Mouse (Mus musculus) heart, embryonic 16.5 days (tissue): ENCODE data around the gene D5Ertd579e. TPM values are rescaled to one million over a fixed set of nuclear protein-coding genes. Genes with fewer than 3 reads are reported as not detected.

ENCODE experiments used
- ATAC-seq: fragments of 200-750 bp; cut with Nextera tagmentation; replicated peaks from 2 replicates; pipeline ENCODE4 v1.8.0; 2017; ENCODE audit warnings: moderate number of reproducible peaks; ENCODE audit not compliant: insufficient read depth, low FRiP score; ENCODE audit errors: extremely low read depth
- H3K27ac ChIP-seq: fragments of 300-500 bp; sonication (generic); 2 replicates; pipeline ENCODE4 v1.5.1; 2014; ENCODE audit warnings: mild to moderate bottlenecking, low read length, control low read depth, moderate library complexity
- H3K27me3 ChIP-seq: fragments of 300-500 bp; sonication (generic); 2 replicates; pipeline ENCODE4 v1.6.1; 2014; ENCODE audit warnings: low read length, mixed read lengths; ENCODE audit not compliant: control insufficient read depth, insufficient read depth
- H3K36me3 ChIP-seq: fragments of 300-500 bp; sonication (generic); 2 replicates; pipeline ENCODE4 v1.6.1; 2014; ENCODE audit not compliant: control insufficient read depth, insufficient read depth
- H3K4me1 ChIP-seq: fragments of 300-500 bp; sonication (generic); 2 replicates; pipeline ENCODE4 v1.6.1; 2014; ENCODE audit warnings: low read length, mixed read lengths; ENCODE audit not compliant: control insufficient read depth, insufficient read depth
- H3K4me2 ChIP-seq: fragments of 300-500 bp; sonication (generic); 2 replicates; pipeline ENCODE4 v1.6.1; 2014; ENCODE audit warnings: low read depth, mild to moderate bottlenecking, control low read depth, low read length
- H3K4me3 ChIP-seq: fragments of 300-500 bp; sonication (generic); 2 replicates; pipeline ENCODE4 v1.5.1; 2014; ENCODE audit warnings: mild to moderate bottlenecking, control low read depth, low read length
- H3K9ac ChIP-seq: fragments of 300-500 bp; sonication (generic); 2 replicates; pipeline ENCODE4 v1.6.1; 2014; ENCODE audit warnings: low read length, control low read depth
- H3K9me3 ChIP-seq: fragments of 300-500 bp; sonication (generic); replicated peaks from 2 replicates; pipeline ENCODE4 v1.6.1; 2016; ENCODE audit warnings: low read length; ENCODE audit not compliant: control insufficient read depth
- WGBS: fragments of 180-500 bp; shearing (Covaris S2); extraction: QIAGEN DNeasy Blood & Tissue Kit; methylation state at CpG from one replicate; pipeline ENCODE4 v1.1.7; 2014; 5-methylcytosine and 5-hydroxymethylcytosine counted together
- polyA plus RNA-seq: library from polyadenylated mRNA; unstranded; fragments of >200 nt; fragmentation: Nextera tagmentation; extraction: Ambion mirVana; gene quantifications from 2 replicates; pipeline ENCODE4 v1.2.1, GENCODE M21; 2015

The D5Ertd579e gene
- polyA plus RNA-seq, 1 experiment from 2014 or later = 23.0 TPM

- no peak overlapping the region for H3K4me3 ChIP-seq
- H3K9me3 ChIP-seq = no peaks in the 10 kb centered on the region
- H3K4me1 ChIP-seq = peaks cover 4% of the 10 kb centered on the region; the same call in 1 of the 2 replicates
- no peak overlapping the region for H3K27ac ChIP-seq
- no peak overlapping the region for H3K4me2 ChIP-seq
- H3K9ac ChIP-seq = no peak overlapping the region
- ATAC-seq = no peak
- H3K27me3 ChIP-seq = no peaks in the 10 kb centered on the region
- WGBS = 55% methylated on average over 7 of the region's 7 CpGs
- no peaks in the 10 kb centered on the region for H3K36me3 ChIP-seq
Observed at GRCm38 (mm10) chr5:36731901-36732652, 36.3 kb upstream of the D5Ertd579e start.

- Histone ChIP-seq H3K36me3 (no peaks in the 10 kb centered on the region), H3K9ac (no peak overlapping the region), H3K9me3 (no peaks in the 10 kb centered on the region), H3K4me2 (no peak overlapping the region), H3K27me3 (no peaks in the 10 kb centered on the region), H3K4me1 (no peaks in the 10 kb centered on the region; the same call in 1 of the 2 replicates), H3K4me3 (no peak overlapping the region), H3K27ac (no peak overlapping the region)
- ATAC-seq = no peak
- 71% methylated on average over 3 of the region's 3 CpGs for WGBS
Observed at GRCm38 (mm10) chr5:36730689-36731088, 34.9 kb upstream of the D5Ertd579e start.

- WGBS = 86% methylated on average over 2 of the region's 2 CpGs
- Histone ChIP-seq H3K9ac (no peak overlapping the region), H3K4me1 (no peaks in the 10 kb centered on the region), H3K4me3 (no peak overlapping the region), H3K27me3 (no peaks in the 10 kb centered on the region), H3K27ac (no peak overlapping the region), H3K36me3 (no peaks in the 10 kb centered on the region), H3K4me2 (no peak overlapping the region), H3K9me3 (no peaks in the 10 kb centered on the region)
- no peak for ATAC-seq
Observed at GRCm38 (mm10) chr5:36729923-36730322, 34.1 kb upstream of the D5Ertd579e start.

GRCm38 (mm10) chr5:36729086-36729473, 33.3 kb upstream of the D5Ertd579e start:
- Histone ChIP-seq H3K4me3 (no peak overlapping the region), H3K36me3 (no peaks in the 10 kb centered on the region), H3K27ac (no peak overlapping the region), H3K9ac (no peak overlapping the region), H3K9me3 (no peaks in the 10 kb centered on the region), H3K27me3 (no peaks in the 10 kb centered on the region), H3K4me2 (no peak overlapping the region), H3K4me1 (no peaks in the 10 kb centered on the region)
- no peak for ATAC-seq
- 87% methylated on average over 4 of the region's 4 CpGs for WGBS

- Histone ChIP-seq H3K27me3 (no peaks in the 10 kb centered on the region), H3K27ac (no peak overlapping the region), H3K4me1 (no peaks in the 10 kb centered on the region), H3K4me3 (no peak overlapping the region), H3K9ac (no peak overlapping the region), H3K9me3 (0 out of 2 replicates have a peak, but pooled peaks cover under 1% of the 10 kb centered on the region), H3K4me2 (no peak overlapping the region), H3K36me3 (no peaks in the 10 kb centered on the region)
- no peak for ATAC-seq
- 79% methylated on average over 8 of the region's 8 CpGs for WGBS
Observed at GRCm38 (mm10) chr5:36728403-36729085, 32.7 kb upstream of the D5Ertd579e start.

GRCm38 (mm10) chr5:36727776-36728175, 32.0 kb upstream of the D5Ertd579e start:
- no peak overlapping the region for H3K27ac ChIP-seq
- 73% methylated on average over 7 of the region's 7 CpGs for WGBS
- H3K4me1 ChIP-seq = no peaks in the 10 kb centered on the region
- H3K9ac ChIP-seq = no peak overlapping the region
- ATAC-seq = no peak
- H3K36me3 ChIP-seq = no peaks in the 10 kb centered on the region
- H3K27me3 ChIP-seq = no peaks in the 10 kb centered on the region
- no peak overlapping the region for H3K4me2 ChIP-seq
- H3K4me3 ChIP-seq = no peak overlapping the region
- H3K9me3 ChIP-seq = peaks cover 3% of the 10 kb centered on the region; the same call in 1 of the 2 replicates

- peaks cover 3% of the 10 kb centered on the region; the same call in 1 of the 2 replicates for H3K9me3 ChIP-seq
- H3K4me1 ChIP-seq = no peaks in the 10 kb centered on the region; the same call in 1 of the 2 replicates
- H3K4me3 ChIP-seq = no peak overlapping the region
- no peaks in the 10 kb centered on the region for H3K36me3 ChIP-seq
- WGBS = 69% methylated on average over 2 of the region's 2 CpGs
- no peak overlapping the region for H3K27ac ChIP-seq
- H3K4me2 ChIP-seq = no peak overlapping the region
- ATAC-seq = no peak
- H3K9ac ChIP-seq = no peak overlapping the region
- H3K27me3 ChIP-seq = no peaks in the 10 kb centered on the region
Observed at GRCm38 (mm10) chr5:36727136-36727535, 31.3 kb upstream of the D5Ertd579e start.

- Histone ChIP-seq H3K27ac (no peak overlapping the region), H3K4me2 (peak overlapping the region; percentile 17)
- WGBS = 49% methylated on average over 9 of the region's 9 CpGs
Observed at GRCm38 (mm10) chr5:36726387-36726801, 30.6 kb upstream of the D5Ertd579e start.

GRCm38 (mm10) chr5:36725861-36726260, 30.0 kb upstream of the D5Ertd579e start:
- Histone ChIP-seq H3K36me3 (no peaks in the 10 kb centered on the region), H3K4me1 (peaks cover 4% of the 10 kb centered on the region), H3K27me3 (no peaks in the 10 kb centered on the region), H3K9ac (no peak overlapping the region), H3K9me3 (peaks cover 3% of the 10 kb centered on the region; the same call in 1 of the 2 replicates), H3K4me2 (no peak overlapping the region), H3K27ac (no peak overlapping the region), H3K4me3 (no peak overlapping the region)
- ATAC-seq = no peak
- 56% methylated on average over 12 of the region's 12 CpGs for WGBS

More at GRCm38 (mm10) chr5:36726387-36726801, 30.6 kb upstream of the D5Ertd579e start:
- Histone ChIP-seq H3K9me3 (peaks cover 3% of the 10 kb centered on the region; the same call in 1 of the 2 replicates), H3K4me1 (no peaks in the 10 kb centered on the region; the same call in 1 of the 2 replicates), H3K27me3 (no peaks in the 10 kb centered on the region), H3K9ac (peak overlapping the region; percentile 3; the same call in 1 of the 2 replicates), H3K4me3 (peak overlapping the region; percentile 2; the same call in 1 of the 2 replicates), H3K36me3 (no peaks in the 10 kb centered on the region)
- no peak; the same call in 1 of the 2 replicates for ATAC-seq
